Comparison of ENCODE assay signal across 35 mouse cellular contexts in the genomic region with DNA sequence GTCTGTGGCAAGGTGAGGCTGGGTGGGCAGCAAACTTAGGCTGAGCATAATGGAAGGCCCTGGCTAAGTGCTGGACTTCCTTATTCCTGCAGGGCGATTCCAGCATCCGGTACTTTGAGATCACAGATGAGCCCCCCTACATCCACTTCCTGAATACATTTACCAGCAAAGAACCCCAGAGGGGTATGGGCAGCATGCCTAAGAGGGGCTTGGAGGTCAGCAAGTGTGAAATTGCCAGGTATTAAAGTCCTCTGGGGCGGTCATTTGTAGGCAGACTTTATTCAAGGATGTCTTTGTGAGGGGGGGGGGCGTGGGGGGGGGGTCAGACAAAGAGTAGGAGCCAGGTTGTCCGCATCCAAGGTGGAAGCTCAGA. TPM values are rescaled to one million over a fixed set of nuclear protein-coding genes. Genes with fewer than 3 reads are reported as not detected.
"Had no signal": no experiment of that assay in that cellular context is flagged by ENCODE, and none has a peak within 500 bp of the region (broad histone marks: within the 10 kb centered on the region; RNA-seq: fewer than 3 reads in every experiment).

No protein-coding gene starts in this region.

- ATAC-seq: hindbrain, embryonic 16.5 days; inflammation-experienced regulatory T-cells, adult 6 months; intestine, embryonic 15.5 days; intestine, postnatal 0 days; liver, postnatal 0 days had no signal

- H3K4me2 ChIP-seq: hindbrain, embryonic 12.5 days; hindbrain, embryonic 14.5 days; intestine, embryonic 15.5 days; limb, embryonic 12.5 days; liver, embryonic 11.5 days; liver, embryonic 13.5 days; liver, embryonic 15.5 days had no signal

- H3K27ac ChIP-seq: gastrocnemius, adult 2 months; hindbrain, embryonic 10.5 days; hindbrain, embryonic 12.5 days; hindbrain, embryonic 14.5 days; intestine, embryonic 15.5 days; layer of hippocampus, adult 2 months; left cerebral cortex, adult 2 months; limb, embryonic 10.5 days; limb, embryonic 12.5 days; liver, embryonic 13.5 days; liver, embryonic 15.5 days had no signal

- DNase-seq: gastrocnemius, adult 2 months; gastrocnemius, postnatal 10 days; gastrocnemius, postnatal 25 days; heart, postnatal 14 days; heart, postnatal 36 days; kidney, adult 18-20 months; kidney, adult 8-10 months; kidney, postnatal 10 days; kidney, postnatal 25 days; liver; liver, embryonic 13.5 days; liver, postnatal 0 days had no signal

- H3K9me3 ChIP-seq: hindbrain, embryonic 10.5 days; hindbrain, embryonic 12.5 days; intestine, embryonic 15.5 days; limb, embryonic 10.5 days; limb, embryonic 12.5 days; liver, embryonic 13.5 days; liver, embryonic 15.5 days had no signal

- H3K4me3 ChIP-seq: gastrocnemius, adult 2 months; hindbrain, embryonic 12.5 days; intestine, embryonic 15.5 days; layer of hippocampus, adult 2 months; left cerebral cortex, adult 2 months; limb, embryonic 10.5 days; limb, embryonic 12.5 days; liver, embryonic 13.5 days; liver, embryonic 15.5 days had no signal

- H3K27me3 ChIP-seq: hindbrain, embryonic 12.5 days; intestine, embryonic 15.5 days; limb, embryonic 12.5 days; liver, embryonic 13.5 days; liver, embryonic 15.5 days had no signal

- H3K9ac ChIP-seq: hindbrain, embryonic 12.5 days; hindbrain, embryonic 14.5 days; intestine, embryonic 15.5 days; limb, embryonic 12.5 days; liver, embryonic 13.5 days; liver, embryonic 15.5 days; liver, postnatal 0 days had no signal

RNA-seq across cellular contexts. Expression of a gene that starts 7.6 kb away (rescaled TPM):
- total RNA-seq: gastrocnemius, adult 2 months; gastrocnemius, postnatal 10 days; gastrocnemius, postnatal 25 days; gastrocnemius, postnatal 4 days; granulocyte monocyte progenitor cell, adult 5-6 weeks; heart, postnatal 14 days; left cerebral cortex, postnatal 36 days had no signal
- polyA plus RNA-seq: heart, embryonic 14.5 days; heart, embryonic 16.5 days had no signal

RNA-seq across cellular contexts. Expression of a gene that starts 11.9 kb away (rescaled TPM):
- total RNA-seq: gastrocnemius, adult 2 months; gastrocnemius, postnatal 10 days; gastrocnemius, postnatal 25 days; gastrocnemius, postnatal 4 days; granulocyte monocyte progenitor cell, adult 5-6 weeks; heart, postnatal 14 days; heart, postnatal 36 days; layer of hippocampus, postnatal 10 days; layer of hippocampus, postnatal 25 days; left cerebral cortex, adult 2 months; left cerebral cortex, postnatal 14 days; left cerebral cortex, postnatal 36 days had no signal
- polyA plus RNA-seq: heart, embryonic 14.5 days; heart, embryonic 16.5 days; hindbrain, embryonic 10.5 days; hindbrain, embryonic 14.5 days; hindbrain, embryonic 16.5 days; intestine, embryonic 15.5 days; intestine, postnatal 0 days; kidney, embryonic 14.5 days; kidney, embryonic 16.5 days; limb, embryonic 10.5 days; limb, embryonic 12.5 days; liver, embryonic 11.5 days; liver, embryonic 13.5 days; liver, embryonic 15.5 days; liver, postnatal 0 days had no signal
